Mouse (Mus musculus): ENCODE measurements around the gene Gpat3.

Gene Gpat3

DNA sequence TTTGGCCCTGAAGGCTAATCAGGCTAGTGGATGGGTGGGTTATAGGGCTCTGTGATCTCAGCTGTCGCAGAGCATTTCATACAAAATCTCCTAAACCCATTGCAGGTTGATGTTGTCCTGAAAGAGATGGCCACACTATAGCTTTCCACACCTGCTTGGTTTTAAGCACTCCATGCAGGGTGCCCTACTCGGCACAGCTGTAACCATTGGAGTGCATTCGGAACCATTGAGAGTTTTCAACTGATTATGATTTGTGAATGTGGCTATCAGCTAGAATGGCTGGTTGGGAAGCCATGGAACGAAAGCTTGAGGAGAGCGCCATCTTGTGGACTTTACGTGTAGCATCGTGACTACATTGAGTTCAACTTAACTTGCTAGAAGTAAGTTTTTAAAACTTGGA lies 69.5 kb downstream of the Gpat3 start:
- peak; percentile 61 to 71 for DNase-seq (ENCODE audit: low spot score in 2 of 2)

GRCm38 (mm10) chr5:100915411-100915810 lies 69.9 kb downstream of the Gpat3 start:
- no peak for DNase-seq (ENCODE audit: low spot score in 2 of 2)

DNA sequence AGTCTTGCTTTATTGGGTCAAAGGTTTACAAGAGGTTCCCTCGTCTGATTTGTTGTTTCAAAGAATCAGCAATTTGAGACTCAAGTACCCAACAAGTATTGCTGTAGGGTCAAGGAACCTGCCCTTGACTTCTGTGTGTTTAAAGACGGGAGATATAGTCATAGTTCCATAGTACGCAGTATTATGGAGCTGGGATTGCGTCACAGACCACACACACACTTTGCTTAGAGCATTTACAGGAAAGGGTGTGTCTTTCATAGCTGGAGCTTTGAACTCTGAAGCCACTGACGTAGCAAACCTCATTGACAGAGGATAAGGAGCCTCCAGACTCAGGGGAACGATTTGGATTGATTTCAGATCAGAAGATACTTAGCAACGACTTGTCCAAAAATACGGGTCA lies 70.9 kb downstream of the Gpat3 start:
- DNase-seq (ENCODE audit: low spot score in 2 of 2), result no peak

DNA sequence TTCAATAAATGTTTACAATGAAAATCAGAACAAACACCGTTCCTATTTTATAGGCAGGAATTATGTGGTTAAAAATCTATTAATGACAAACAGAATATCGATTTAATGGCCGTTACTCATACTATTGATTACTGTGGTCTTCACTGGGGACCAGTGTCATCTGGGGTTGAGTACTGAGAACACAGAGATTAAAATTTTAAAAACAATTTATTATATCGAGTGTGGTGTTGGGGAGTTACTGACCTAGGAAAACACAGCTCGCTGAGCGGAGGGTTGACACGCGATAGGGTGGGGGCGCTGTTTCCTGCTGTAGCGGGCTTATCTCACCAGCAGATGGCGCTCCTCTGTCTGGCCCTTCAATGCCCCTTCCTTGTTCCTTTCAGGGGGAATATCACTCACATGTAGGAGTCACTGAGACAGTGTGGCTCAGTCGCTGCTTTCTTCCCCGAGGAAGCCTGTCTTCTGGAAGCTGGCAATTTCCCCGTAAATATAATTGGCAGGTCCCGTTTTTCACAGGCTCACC lies 71.8 kb downstream of the Gpat3 start:
- peak; percentile 42 to 70 for DNase-seq (ENCODE audit: low spot score in 2 of 2)

DNA sequence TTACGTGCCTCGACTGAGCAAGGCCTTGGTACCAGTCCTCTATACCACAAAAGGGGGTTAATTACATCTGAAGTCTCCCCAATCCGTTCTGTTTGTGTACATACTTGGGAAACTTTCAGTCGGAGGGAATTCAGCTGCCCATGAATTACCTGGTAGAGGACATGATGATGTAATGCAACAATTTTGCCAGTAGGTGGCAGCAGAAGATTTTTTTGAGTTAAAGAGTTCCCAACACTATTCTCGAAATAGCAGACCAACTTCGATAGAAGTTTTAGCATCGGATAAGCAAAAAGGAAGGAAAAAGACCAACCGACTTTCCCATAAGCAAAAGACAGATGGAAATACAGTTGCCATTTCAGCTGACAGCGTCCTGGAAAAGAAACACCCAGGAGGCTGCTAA lies 73.6 kb downstream of the Gpat3 start:
- DNase-seq (ENCODE audit: low spot score in 2 of 2), result peak; percentile 68 to 80

DNA sequence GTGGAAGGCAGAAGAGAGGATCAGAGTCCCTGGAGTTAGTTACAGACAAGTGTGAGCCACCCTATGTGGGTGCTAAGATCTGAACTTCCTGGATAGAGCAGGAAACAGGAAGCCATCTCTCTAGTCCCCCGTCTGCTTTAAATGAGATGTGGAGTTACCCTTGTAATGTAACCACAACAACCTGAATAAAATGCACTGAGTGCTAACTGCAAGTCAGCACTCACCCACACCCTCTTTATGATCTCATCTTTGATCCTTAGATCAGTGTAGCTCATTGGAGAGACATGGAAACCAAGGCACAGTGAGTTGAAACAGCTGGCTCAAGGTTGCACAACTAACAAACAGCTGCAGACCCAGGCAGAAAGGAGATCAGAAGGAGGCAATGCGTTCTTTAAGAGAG lies 84.2 kb downstream of the Gpat3 start:
- no peak for DNase-seq (ENCODE audit: low spot score in 2 of 2)

- DNase-seq (ENCODE audit: low spot score in 2 of 2), result no peak
Observed at GRCm38 (mm10) chr5:100943716-100944115, 98.2 kb downstream of the Gpat3 start.

DNA sequence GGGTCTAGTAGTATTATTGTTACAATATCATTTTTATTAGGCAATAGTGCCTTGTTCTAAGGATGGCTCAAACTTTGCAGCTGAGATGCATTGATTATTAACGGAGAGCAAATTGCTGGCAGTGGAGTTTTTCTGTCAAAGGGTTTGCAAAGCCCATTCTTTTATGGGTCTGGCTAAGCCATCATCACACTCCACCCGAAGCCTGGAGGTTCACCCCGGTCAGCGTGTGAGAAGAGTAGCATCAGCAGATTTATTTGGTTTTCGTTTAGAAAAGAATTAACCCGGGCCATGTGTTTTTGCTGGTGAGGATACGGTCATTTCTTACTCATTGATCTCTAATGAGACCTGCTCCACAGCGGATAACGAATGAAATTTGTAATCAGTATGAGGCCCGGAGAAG lies 99.8 kb downstream of the Gpat3 start:
- DNase-seq (ENCODE audit: low spot score in 2 of 2), result no peak
